Mouse (Mus musculus): ENCODE results near the gene Serpinf1. TPM values are rescaled to one million over a fixed set of nuclear protein-coding genes. Genes with fewer than 3 reads are reported as not detected.

Serpinf1 gene
- polyA plus RNA-seq, 1 experiment from 2014 or later = 42.6 TPM

- Histone ChIP-seq H3K9me3 (no peaks in the 10 kb centered on the region), H3K27me3 (no peaks in the 10 kb centered on the region), H3K4me3 (no peak overlapping the region), H3K9ac (no peak overlapping the region), H3K27ac (replicated peaks) (no peak overlapping the region), H3K36me3 (no peaks in the 10 kb centered on the region), H3K4me2 (no peak overlapping the region), H3K4me1 (replicated peaks) (0 out of 2 replicates have a peak, but pooled peaks cover 8% of the 10 kb centered on the region)
- 88% methylated on average over 13 of the region's 13 CpGs for WGBS
- ATAC-seq (ENCODE audit: low FRiP score, low read depth) = no peak
These were observed 6.5 kb downstream of the Serpinf1 start for GRCm38 (mm10) chr11:75415994-75416393.

- H3K27ac ChIP-seq (replicated peaks) = 0 out of 2 replicates have a peak overlapping the region, but pooled peaks have one; percentile 8
- H3K27me3 ChIP-seq = no peaks in the 10 kb centered on the region
- no peak for ATAC-seq (ENCODE audit: low FRiP score, low read depth)
- 0 out of 2 replicates have a peak, but pooled peaks cover 8% of the 10 kb centered on the region for H3K4me1 ChIP-seq (replicated peaks)
- 36% methylated on average over 7 of the region's 7 CpGs for WGBS
- no peaks in the 10 kb centered on the region for H3K36me3 ChIP-seq
- H3K9ac ChIP-seq = no peak overlapping the region
- no peak overlapping the region for H3K4me3 ChIP-seq
- no peak overlapping the region for H3K4me2 ChIP-seq
- H3K9me3 ChIP-seq = no peaks in the 10 kb centered on the region
These were observed 7.4 kb downstream of the Serpinf1 start for GRCm38 (mm10) chr11:75415096-75415495.

GRCm38 (mm10) chr11:75410591-75410990 lies 11.9 kb downstream of the Serpinf1 start:
- no peak for ATAC-seq (ENCODE audit: low FRiP score, low read depth)
- 0 out of 2 replicates have a peak, but pooled peaks cover 8% of the 10 kb centered on the region for H3K4me1 ChIP-seq (replicated peaks)
- H3K9me3 ChIP-seq = no peaks in the 10 kb centered on the region
- H3K4me2 ChIP-seq = no peak overlapping the region
- H3K4me3 ChIP-seq = no peak overlapping the region
- no peaks in the 10 kb centered on the region for H3K36me3 ChIP-seq
- no peak overlapping the region for H3K27ac ChIP-seq (replicated peaks)
- no peaks in the 10 kb centered on the region for H3K27me3 ChIP-seq
- H3K9ac ChIP-seq = no peak overlapping the region
- 95% methylated on average over 7 of the region's 7 CpGs for WGBS

- H3K9me3 ChIP-seq = no peaks in the 10 kb centered on the region
- no peak overlapping the region for H3K4me2 ChIP-seq
- no peaks in the 10 kb centered on the region for H3K36me3 ChIP-seq
- no peak for ATAC-seq (ENCODE audit: low FRiP score, low read depth)
- no peaks in the 10 kb centered on the region for H3K27me3 ChIP-seq
- H3K4me1 ChIP-seq (replicated peaks) = 0 out of 2 replicates have a peak, but pooled peaks cover 2% of the 10 kb centered on the region
- 79% methylated on average over 17 of the region's 17 CpGs for WGBS
- H3K4me3 ChIP-seq = no peak overlapping the region
- H3K9ac ChIP-seq = no peak overlapping the region
- no peak overlapping the region for H3K27ac ChIP-seq (replicated peaks)
These were observed 12.6 kb downstream of the Serpinf1 start for GRCm38 (mm10) chr11:75409679-75410575.

GRCm38 (mm10) chr11:75406865-75407264 lies 15.6 kb downstream of the Serpinf1 start:
- 39% methylated on average over 3 of the region's 3 CpGs for WGBS
- Histone ChIP-seq H3K27me3 (no peaks in the 10 kb centered on the region), H3K4me2 (no peak overlapping the region), H3K4me1 (replicated peaks) (no peaks in the 10 kb centered on the region), H3K36me3 (no peaks in the 10 kb centered on the region), H3K9ac (no peak overlapping the region), H3K9me3 (no peaks in the 10 kb centered on the region), H3K27ac (replicated peaks) (no peak overlapping the region), H3K4me3 (no peak overlapping the region)
- no peak for ATAC-seq (ENCODE audit: low FRiP score, low read depth)

- Histone ChIP-seq H3K4me3 (no peak overlapping the region), H3K9me3 (no peaks in the 10 kb centered on the region), H3K36me3 (no peaks in the 10 kb centered on the region), H3K4me2 (no peak overlapping the region), H3K4me1 (replicated peaks) (no peaks in the 10 kb centered on the region), H3K27me3 (no peaks in the 10 kb centered on the region), H3K9ac (no peak overlapping the region), H3K27ac (replicated peaks) (no peak overlapping the region)
- ATAC-seq (ENCODE audit: low FRiP score, low read depth) = no peak
- 73% methylated on average over 4 of the region's 4 CpGs for WGBS
These were observed 16.4 kb downstream of the Serpinf1 start for GRCm38 (mm10) chr11:75406104-75406503.

- ATAC-seq (ENCODE audit: low FRiP score, low read depth) = no peak
- Histone ChIP-seq H3K9me3 (no peaks in the 10 kb centered on the region), H3K4me2 (no peak overlapping the region), H3K36me3 (no peaks in the 10 kb centered on the region), H3K4me3 (no peak overlapping the region), H3K4me1 (replicated peaks) (no peaks in the 10 kb centered on the region), H3K9ac (no peak overlapping the region), H3K27me3 (no peaks in the 10 kb centered on the region), H3K27ac (replicated peaks) (no peak overlapping the region)
- 91% methylated on average over 6 of the region's 6 CpGs for WGBS
These were observed 17.7 kb downstream of the Serpinf1 start for GRCm38 (mm10) chr11:75404801-75405200.

GRCm38 (mm10) chr11:75403301-75404052 lies 19.0 kb downstream of the Serpinf1 start:
- Histone ChIP-seq H3K9ac (no peak overlapping the region), H3K27ac (replicated peaks) (no peak overlapping the region), H3K9me3 (no peaks in the 10 kb centered on the region), H3K4me2 (no peak overlapping the region), H3K27me3 (no peaks in the 10 kb centered on the region), H3K4me1 (replicated peaks) (no peaks in the 10 kb centered on the region), H3K36me3 (no peaks in the 10 kb centered on the region), H3K4me3 (no peak overlapping the region)
- ATAC-seq (ENCODE audit: low FRiP score, low read depth) = no peak
- 77% methylated on average over 6 of the region's 6 CpGs for WGBS

- Histone ChIP-seq H3K9me3 (no peaks in the 10 kb centered on the region), H3K36me3 (no peaks in the 10 kb centered on the region), H3K4me2 (no peak overlapping the region), H3K27me3 (no peaks in the 10 kb centered on the region), H3K4me3 (no peak overlapping the region), H3K4me1 (replicated peaks) (no peaks in the 10 kb centered on the region), H3K27ac (replicated peaks) (no peak overlapping the region), H3K9ac (no peak overlapping the region)
- ATAC-seq (ENCODE audit: low FRiP score, low read depth) = no peak
- 61% methylated on average over 5 of the region's 5 CpGs for WGBS
These were observed 20.2 kb downstream of the Serpinf1 start for GRCm38 (mm10) chr11:75402271-75402690.

GRCm38 (mm10) chr11:75400099-75400498 lies 22.4 kb downstream of the Serpinf1 start:
- no peak overlapping the region for H3K4me3 ChIP-seq
- no peaks in the 10 kb centered on the region for H3K27me3 ChIP-seq
- 64% methylated on average over 9 of the region's 9 CpGs for WGBS
- H3K4me1 ChIP-seq (replicated peaks) = no peaks in the 10 kb centered on the region
- H3K27ac ChIP-seq (replicated peaks) = no peak overlapping the region
- no peak overlapping the region for H3K9ac ChIP-seq
- H3K9me3 ChIP-seq = no peaks in the 10 kb centered on the region
- H3K4me2 ChIP-seq = no peak overlapping the region
- H3K36me3 ChIP-seq = no peaks in the 10 kb centered on the region
- ATAC-seq (ENCODE audit: low FRiP score, low read depth) = no peak

- no peaks in the 10 kb centered on the region for H3K27me3 ChIP-seq
- H3K9me3 ChIP-seq = no peaks in the 10 kb centered on the region
- no peak for ATAC-seq (ENCODE audit: low FRiP score, low read depth)
- H3K9ac ChIP-seq = no peak overlapping the region
- no peak overlapping the region for H3K4me3 ChIP-seq
- H3K36me3 ChIP-seq = no peaks in the 10 kb centered on the region
- H3K4me1 ChIP-seq (replicated peaks) = no peaks in the 10 kb centered on the region
- H3K27ac ChIP-seq (replicated peaks) = no peak overlapping the region
- WGBS = 83% methylated on average over 11 of the region's 11 CpGs
- no peak overlapping the region for H3K4me2 ChIP-seq
These were observed 23.1 kb downstream of the Serpinf1 start for GRCm38 (mm10) chr11:75399411-75399841.

- Histone ChIP-seq H3K4me1 (replicated peaks) (no peaks in the 10 kb centered on the region), H3K27me3 (no peaks in the 10 kb centered on the region), H3K9me3 (no peaks in the 10 kb centered on the region), H3K27ac (replicated peaks) (no peak overlapping the region), H3K36me3 (no peaks in the 10 kb centered on the region), H3K9ac (no peak overlapping the region), H3K4me3 (no peak overlapping the region), H3K4me2 (no peak overlapping the region)
- no peak for ATAC-seq (ENCODE audit: low FRiP score, low read depth)
- WGBS = 70% methylated on average over 7 of the region's 7 CpGs
These were observed 25.0 kb downstream of the Serpinf1 start for GRCm38 (mm10) chr11:75397452-75397851.

All from hindbrain, embryonic 15.5 days (tissue).